Mouse (Mus musculus) CH12.LX (cell line): ENCODE data around the gene Dynlt1b. TPM values are rescaled to one million over a fixed set of nuclear protein-coding genes. Genes with fewer than 3 reads are reported as not detected.
"Not testable (repeated sequence)": the region's sequence is repeated elsewhere in the genome, so short reads cannot be mapped to it uniquely, and the experiment has no call there.

ENCODE experiments used
- DNase-seq: peaks from one replicate; pipeline ENCODE4 v3.0.0-alpha.2; 2013; ENCODE audit errors: extremely low read depth
- H3K27ac ChIP-seq: 2 replicates; pipeline ENCODE4 v1.5.1; 2012; ENCODE audit warnings: low read depth, mild to moderate bottlenecking, control low read depth, moderate library complexity; ENCODE audit not compliant: insufficient read depth
- H3K27me3 ChIP-seq: replicated peaks from 2 replicates; pipeline ENCODE3; 2012; ENCODE audit warnings: inconsistent platforms
- H3K36me3 ChIP-seq, 2 experiments: replicated peaks in 1 of 2; 2 replicates each; pipeline versions ENCODE3 to v1.6.1; 2012; ENCODE audit warnings: inconsistent platforms in 1 of 2, low read length in 1 of 2, mild to moderate bottlenecking in 1 of 2, mixed read lengths in 1 of 2, moderate library complexity in 1 of 2; ENCODE audit not compliant: control insufficient read depth in 1 of 2, insufficient read depth in 1 of 2
- H3K4me1 ChIP-seq, 2 experiments: 2 replicates each; pipeline ENCODE4 v1.6.1; 2012; ENCODE audit warnings: inconsistent platforms in 1 of 2, moderate library complexity in 1 of 2; ENCODE audit not compliant: insufficient read depth in 2 of 2, control insufficient read depth in 1 of 2
- H3K4me2 ChIP-seq: 2 replicates; pipeline ENCODE4 v1.6.1; 2012; ENCODE audit warnings: low read depth, mild to moderate bottlenecking, control low read depth; ENCODE audit not compliant: poor library complexity, insufficient read depth, severe bottlenecking
- H3K4me3 ChIP-seq, 3 experiments: fragments of 150-350 bp in 1 of 3; sonication (generic) in 1 of 3; replicated peaks in 1 of 3; 2 replicates each; pipeline versions ENCODE3 to v1.5.1; 2011 to 2012; ENCODE audit warnings: low read depth in 2 of 3, low read length in 2 of 3, mild to moderate bottlenecking in 2 of 3, moderate library complexity in 2 of 3, control low read depth in 1 of 3, improper control_type of control experiment in 1 of 3, inconsistent platforms in 1 of 3, mixed read lengths in 1 of 3; ENCODE audit not compliant: poor library complexity in 1 of 3
- H3K79me2 ChIP-seq: replicated peaks from 2 replicates; pipeline ENCODE4 v1.6.1; 2012; ENCODE audit warnings: mild to moderate bottlenecking, moderate library complexity; ENCODE audit not compliant: control insufficient read depth, poor library complexity, insufficient read depth, severe bottlenecking; ENCODE audit errors: extremely low read depth
- H3K9ac ChIP-seq: 2 replicates; pipeline ENCODE4 v1.6.1; 2012; ENCODE audit warnings: low read depth, mild to moderate bottlenecking, control low read depth, moderate library complexity; ENCODE audit not compliant: insufficient read depth
- H3K9me3 ChIP-seq: replicated peaks from 2 replicates; pipeline ENCODE3; 2012; ENCODE audit warnings: low read length, inconsistent platforms, mixed read lengths
- BHLHE40 ChIP-seq: IDR thresholded peaks from 2 replicates; pipeline ENCODE4 v1.6.1; 2011; ENCODE audit warnings: mild to moderate bottlenecking, low read depth, low read length, improper control_type of control experiment
- ELF1 ChIP-seq: IDR thresholded peaks from 2 replicates; pipeline ENCODE4 v1.6.1; 2014; ENCODE audit warnings: low read depth, mild to moderate bottlenecking, inconsistent platforms, low read length, improper control_type of control experiment
- ETS1 ChIP-seq: conservative IDR thresholded peaks from 2 replicates; pipeline ENCODE4 v1.6.1; 2012; ENCODE audit warnings: low read depth, mild to moderate bottlenecking, inconsistent platforms, low read length, improper control_type of control experiment, moderate library complexity
- MAX ChIP-seq: IDR thresholded peaks from 2 replicates; pipeline ENCODE4 v1.6.1; 2011; ENCODE audit warnings: low read length, improper control_type of control experiment
- MAZ ChIP-seq: IDR thresholded peaks from 2 replicates; pipeline ENCODE4 v1.6.1; 2012; ENCODE audit warnings: low read depth, mild to moderate bottlenecking, inconsistent platforms, low read length, improper control_type of control experiment, moderate library complexity
- MXI1 ChIP-seq: IDR thresholded peaks from 2 replicates; pipeline ENCODE4 v1.6.1; 2011; ENCODE audit warnings: mild to moderate bottlenecking, low read depth, low read length, improper control_type of control experiment
- MYC ChIP-seq: IDR thresholded peaks from 2 replicates; pipeline ENCODE4 v1.6.1; 2011; ENCODE audit warnings: low read depth, mild to moderate bottlenecking, improper control_type of control experiment, low read length
- POLR2A ChIP-seq: IDR thresholded peaks from 2 replicates; pipeline ENCODE4 v1.6.1; 2011; ENCODE audit warnings: low read depth, mild to moderate bottlenecking, improper control_type of control experiment, low read length
- SIN3A ChIP-seq: IDR thresholded peaks from 2 replicates; pipeline ENCODE4 v1.6.1; 2012; ENCODE audit warnings: low read length, improper control_type of control experiment, inconsistent platforms
- TCF12 ChIP-seq: IDR thresholded peaks from 2 replicates; pipeline ENCODE4 v1.6.1; 2014; ENCODE audit warnings: low read depth, mild to moderate bottlenecking, inconsistent platforms, low read length, improper control_type of control experiment
- USF1 ChIP-seq: IDR thresholded peaks from 2 replicates; pipeline ENCODE4 v1.6.1; 2014; ENCODE audit warnings: low read depth, mild to moderate bottlenecking, inconsistent platforms, low read length, improper control_type of control experiment
- USF2 ChIP-seq: conservative IDR thresholded peaks from 2 replicates; pipeline ENCODE4 v1.6.1; 2011; ENCODE audit warnings: low read depth, low read length, improper control_type of control experiment
- dilution Hi-C: fragments of 300-500 bp; cut with MboI; formaldehyde crosslinking; loops from 2 replicates; pipeline ENCODE4 v1.14.3; 2020; ENCODE audit warnings: low sequenced_read_pairs; ENCODE audit not compliant: extremely low pct_unique_long_range_greater_than_20kb, extremely low pct_ligation_motif_present
- in situ Hi-C: fragments of 300-500 bp; cut with MboI; formaldehyde crosslinking; loops from 3 replicates; pipeline ENCODE4 v1.14.3; 2019; ENCODE audit warnings: low sequenced_read_pairs, low pct_ligation_motif_present, low pct_unique_long_range_greater_than_20kb, mixed read lengths
- polyA plus RNA-seq: library from polyadenylated mRNA; unstranded; fragments of >175 nt; gene quantifications from 2 replicates; pipeline ENCODE4 v1.2.1, GENCODE M21; 2012; ENCODE audit warnings: low read depth; ENCODE audit not compliant: insufficient read length
- total RNA-seq, 2 experiments: library from RNA; depleted of rRNA; stranded (reverse); fragments of 300-350 nt in 1 of 2; fragments of >200 nt in 1 of 2; gene quantifications; 2 replicates each; pipeline ENCODE4 v1.2.3; 2012 to 2014

The Dynlt1b gene
- total and polyA plus RNA-seq, 3 experiments = 371 to 607 (median 389) TPM

DNA sequence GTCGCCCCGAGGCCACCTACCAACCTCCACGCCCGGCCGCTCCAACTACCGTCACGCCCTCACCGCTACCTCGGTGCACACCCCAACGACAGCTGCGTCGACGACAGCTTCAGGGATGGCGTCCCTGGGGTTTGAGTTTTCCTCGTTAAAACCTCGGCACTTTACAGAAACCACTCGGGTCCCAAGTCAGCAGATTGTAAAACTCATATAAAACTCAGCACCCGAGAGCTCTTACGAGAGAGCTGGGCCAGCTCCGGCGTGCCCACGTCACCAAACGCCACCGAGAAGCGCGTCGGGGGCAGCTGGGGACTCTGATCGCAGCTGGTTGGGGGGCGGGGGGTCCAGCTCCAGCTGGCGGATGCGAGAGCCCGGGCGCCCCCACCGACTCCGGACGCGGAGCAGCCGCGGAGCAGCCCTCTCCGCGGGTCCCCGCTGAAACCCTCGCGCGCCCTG is 46.6 kb downstream of the Dynlt1b start:
- H3K79me2 ChIP-seq, H3K9me3 ChIP-seq, H3K36me3 ChIP-seq, dilution Hi-C loops, H3K27me3 ChIP-seq, H3K4me1 ChIP-seq, in situ Hi-C loops, H3K27ac ChIP-seq, DNase-seq: not testable (repeated sequence)
- Histone ChIP-seq H3K4me2 (peak overlapping the region; percentile 88), H3K9ac (peak overlapping the region; percentile 91), H3K4me3 (peak overlapping the region; percentile 47 to 88 (median 53))
- peak; percentile 64; the same call in 1 of the 2 replicates for TF ChIP-seq MXI1
- peak; percentile 45; the same call in 1 of the 2 replicates for TF ChIP-seq BHLHE40
- TF ChIP-seq MAZ = 0 out of 2 replicates have a peak, but pooled peaks have one; percentile 24
- TF ChIP-seq ETS1 = 0 out of 2 replicates have a peak, but pooled peaks have one; percentile 26
- peak; percentile 60 for TF ChIP-seq SIN3A
- peak; percentile 39; the same call in 1 of the 2 replicates for TF ChIP-seq TCF12
- peak; percentile 53; the same call in 1 of the 2 replicates for TF ChIP-seq MAX

DNA sequence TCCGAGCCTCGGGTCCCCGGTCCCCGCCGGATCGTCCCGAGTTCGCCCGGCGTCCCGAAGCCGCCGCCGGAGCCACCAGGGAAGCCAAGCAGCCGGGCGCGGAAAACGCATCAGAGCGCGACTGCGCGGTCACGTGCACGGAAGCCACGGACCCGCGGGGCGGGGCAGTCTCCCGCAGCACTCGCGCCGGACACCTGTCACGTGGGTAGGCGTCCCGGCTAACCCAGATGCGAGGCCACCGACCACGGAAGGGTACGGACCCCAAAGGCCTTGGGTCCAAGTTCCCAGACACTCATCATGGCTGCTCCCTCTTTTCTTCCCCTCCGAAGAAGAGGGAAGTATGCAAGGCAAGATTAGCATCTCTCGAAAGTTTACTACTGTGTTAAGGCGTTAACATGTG is 47.1 kb downstream of the Dynlt1b start:
- H3K9me3 ChIP-seq, H3K36me3 ChIP-seq, DNase-seq, H3K79me2 ChIP-seq, in situ Hi-C loops, H3K27me3 ChIP-seq, H3K27ac ChIP-seq, dilution Hi-C loops, H3K4me1 ChIP-seq: not testable (repeated sequence)
- peak overlapping the region; percentile 91 for H3K9ac ChIP-seq
- peak overlapping the region; percentile 88 for H3K4me2 ChIP-seq
- peak overlapping the region; percentile 47 to 88 (median 53) for H3K4me3 ChIP-seq
- TF ChIP-seq USF1 = peak; percentile 76
- peak; percentile 57; the same call in 1 of the 2 replicates for TF ChIP-seq MAX
- 0 out of 2 replicates have a peak, but pooled peaks have one; percentile 23 for TF ChIP-seq MYC
- TF ChIP-seq TCF12 = peak; percentile 7; the same call in 1 of the 2 replicates
- 0 out of 2 replicates have a peak, but pooled peaks have one; percentile 10 for TF ChIP-seq MXI1
- peak; percentile 57 for TF ChIP-seq USF2
- TF ChIP-seq ELF1 = peak; percentile 72
- peak; percentile 44; the same call in 1 of the 2 replicates for TF ChIP-seq POLR2A
- TF ChIP-seq BHLHE40 = peak; percentile 72

DNA sequence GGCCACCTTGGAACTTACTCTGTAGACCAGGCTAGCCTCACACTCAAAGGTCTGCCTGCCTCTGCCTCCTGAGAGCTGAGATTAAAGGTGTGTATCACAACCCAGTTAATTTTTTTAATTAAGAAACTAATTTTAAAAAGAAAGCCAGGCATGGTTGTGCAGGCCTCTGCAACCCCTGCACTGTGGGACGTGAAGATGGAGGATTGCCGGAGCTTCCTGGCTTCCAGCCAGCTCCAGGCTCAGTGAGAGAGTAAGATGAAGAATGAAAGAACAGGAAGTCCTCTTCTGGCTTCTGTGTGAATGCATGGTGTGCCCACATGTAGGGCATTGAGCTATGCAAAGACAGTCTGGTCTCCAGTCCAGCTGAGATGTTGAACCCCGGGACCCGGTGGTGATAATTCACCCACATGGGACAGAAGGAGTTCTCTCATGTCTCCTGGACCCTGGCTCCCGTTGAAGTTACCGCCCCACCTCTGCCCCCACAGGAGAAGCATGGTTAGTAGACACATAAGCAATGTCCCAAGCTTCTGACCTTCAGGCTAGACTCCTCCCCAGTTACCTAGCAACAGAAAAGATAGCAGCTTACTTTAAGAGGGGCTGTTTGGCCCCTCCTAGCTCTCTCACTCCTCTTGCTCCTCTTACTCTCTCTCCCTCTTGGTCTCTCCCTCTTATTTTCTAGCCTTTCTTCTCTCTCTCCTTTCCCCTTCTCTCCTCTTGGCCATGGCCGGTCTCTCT is 51.1 kb downstream of the Dynlt1b start:
- DNase-seq, H3K36me3 ChIP-seq, H3K79me2 ChIP-seq, H3K4me2 ChIP-seq, H3K27me3 ChIP-seq, H3K27ac ChIP-seq, in situ Hi-C loops, H3K9ac ChIP-seq, H3K4me3 ChIP-seq, H3K9me3 ChIP-seq, H3K4me1 ChIP-seq, dilution Hi-C loops: not testable (repeated sequence)

DNA sequence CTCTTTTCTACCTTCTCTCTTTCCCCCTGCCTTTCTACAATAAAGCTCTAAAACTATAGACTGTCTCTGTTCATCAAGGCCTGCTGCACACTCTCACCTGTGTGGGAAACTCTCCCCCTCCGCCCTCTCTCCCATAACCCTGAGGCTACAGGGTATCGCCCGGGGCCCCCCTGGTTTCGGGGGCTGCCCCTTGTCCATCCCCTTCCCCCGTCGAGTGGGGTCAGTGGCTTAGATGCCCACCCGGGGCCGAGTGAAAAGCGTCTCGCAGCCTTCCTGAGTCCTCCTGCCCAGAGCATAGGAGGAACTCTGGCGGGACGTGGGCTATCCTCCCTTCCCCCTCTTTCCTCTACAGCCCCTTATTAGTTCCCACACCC is 51.7 kb downstream of the Dynlt1b start:
- H3K79me2 ChIP-seq, H3K4me1 ChIP-seq, in situ Hi-C loops, DNase-seq, H3K9ac ChIP-seq, H3K4me2 ChIP-seq, H3K4me3 ChIP-seq, dilution Hi-C loops, H3K36me3 ChIP-seq, H3K27me3 ChIP-seq, H3K9me3 ChIP-seq, H3K27ac ChIP-seq: not testable (repeated sequence)
